Mouse (Mus musculus): ENCODE measurements around the gene Psmd9. TPM values are rescaled to one million over a fixed set of nuclear protein-coding genes. Genes with fewer than 3 reads are reported as not detected.

The Psmd9 gene
- polyA plus RNA-seq, 1 experiment, result 70.7 TPM

DNA sequence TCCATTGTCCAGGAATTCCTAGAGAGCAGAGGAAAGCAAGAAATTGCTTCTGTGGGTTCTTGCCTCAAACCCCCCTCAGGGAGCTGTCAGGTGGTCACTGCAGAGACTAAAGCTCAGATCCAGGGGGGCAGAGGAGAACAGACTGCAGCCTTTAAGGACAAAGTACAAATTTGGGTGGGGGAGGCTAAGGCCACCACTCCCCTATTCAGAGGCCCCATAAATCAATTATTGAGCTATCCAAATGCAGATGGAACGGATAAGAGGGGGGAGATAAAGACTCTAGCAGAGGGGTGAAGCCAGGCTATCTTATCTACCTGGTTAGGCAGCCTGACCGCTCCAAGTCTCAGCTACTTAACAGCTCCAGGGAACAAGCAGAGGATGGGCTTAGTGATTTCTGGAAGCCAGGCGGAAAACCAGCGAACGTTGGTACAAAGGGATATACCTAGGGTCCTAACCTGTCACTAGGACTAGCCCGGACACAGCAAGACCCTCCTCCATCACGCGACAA lies 34.3 kb upstream of the Psmd9 start:
- Histone ChIP-seq H3K4me3 (replicated peaks; ENCODE audit: control insufficient read depth, low read depth, low read length) (no peak overlapping the region), H3K4me1 (ENCODE audit: control insufficient read depth, insufficient read depth, low read length) (peaks cover 3% of the 10 kb centered on the region; the same call in 1 of the 2 replicates), H3K27ac (ENCODE audit: control insufficient read depth, insufficient read depth, low read depth, low read length, poor library complexity) (no peak overlapping the region; the same call in 1 of the 2 replicates)
- no peak for TF ChIP-seq POLR2A (IDR thresholded peaks at IDR 0.05; ENCODE audit: borderline replicate concordance, control insufficient read depth, low read depth, low read length)
- no peak for TF ChIP-seq CTCF (IDR thresholded peaks at IDR 0.05; ENCODE audit: control insufficient read depth, insufficient read depth, low read length)
- 77% methylated on average over 8 of the region's 8 CpGs for WGBS

DNA sequence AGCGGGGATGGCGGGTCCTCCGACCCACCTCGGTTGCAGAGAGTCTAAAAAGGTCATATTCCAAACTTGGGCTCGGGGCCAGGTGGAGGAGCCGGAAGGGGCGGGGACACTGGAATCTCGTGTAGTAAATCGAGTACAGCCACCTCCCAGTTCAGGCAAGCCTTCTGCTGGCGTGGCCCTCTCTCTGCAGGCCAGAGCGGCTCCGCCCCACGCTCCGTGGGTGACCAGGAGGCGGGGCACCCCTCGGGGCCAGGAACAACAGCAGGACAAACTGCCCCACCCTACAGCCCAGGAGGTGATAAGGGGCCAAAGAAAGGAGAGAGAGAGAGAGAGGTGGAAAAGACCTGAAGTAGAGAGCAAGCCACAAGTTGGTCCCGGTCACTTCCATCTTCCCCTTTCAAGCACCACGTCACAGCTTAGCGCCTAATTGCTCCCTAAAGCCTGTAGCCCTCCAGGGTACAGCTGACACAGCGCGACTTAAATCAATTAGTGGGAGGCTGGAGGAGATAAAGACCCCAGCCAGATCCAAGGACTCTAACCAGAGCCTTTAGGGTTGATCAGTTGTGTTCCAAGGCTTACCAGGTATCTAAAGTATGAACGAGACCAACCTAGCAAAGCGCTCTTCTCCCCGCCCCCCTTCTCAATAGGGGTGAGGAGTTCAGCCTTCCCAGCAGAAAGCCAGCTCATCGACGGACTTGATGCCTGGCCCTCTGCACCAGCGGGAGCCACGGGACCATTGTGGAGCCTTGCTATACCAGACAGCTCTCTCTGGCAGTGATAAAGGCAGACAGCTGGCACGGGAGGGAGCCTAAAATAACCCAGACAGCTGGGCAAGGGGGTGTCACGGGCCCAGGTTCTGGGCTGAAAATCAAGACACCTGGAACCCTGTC lies 33.5 kb upstream of the Psmd9 start:
- H3K27ac ChIP-seq (ENCODE audit: control insufficient read depth, insufficient read depth, low read depth, low read length, poor library complexity), result peak overlapping the region; percentile 99
- H3K4me3 ChIP-seq (replicated peaks; ENCODE audit: control insufficient read depth, low read depth, low read length), result peak overlapping the region; percentile 31
- TF ChIP-seq POLR2A (IDR thresholded peaks at IDR 0.05; ENCODE audit: borderline replicate concordance, control insufficient read depth, low read depth, low read length) (0 out of 2 replicates have a peak, but pooled peaks have one; percentile 25), CTCF (IDR thresholded peaks at IDR 0.05; ENCODE audit: control insufficient read depth, insufficient read depth, low read length) (no peak)
- H3K4me1 ChIP-seq (ENCODE audit: control insufficient read depth, insufficient read depth, low read length), result peaks cover 2% of the 10 kb centered on the region; the same call in 1 of the 2 replicates
- WGBS, result 21% methylated on average over 30 of the region's 30 CpGs

DNA sequence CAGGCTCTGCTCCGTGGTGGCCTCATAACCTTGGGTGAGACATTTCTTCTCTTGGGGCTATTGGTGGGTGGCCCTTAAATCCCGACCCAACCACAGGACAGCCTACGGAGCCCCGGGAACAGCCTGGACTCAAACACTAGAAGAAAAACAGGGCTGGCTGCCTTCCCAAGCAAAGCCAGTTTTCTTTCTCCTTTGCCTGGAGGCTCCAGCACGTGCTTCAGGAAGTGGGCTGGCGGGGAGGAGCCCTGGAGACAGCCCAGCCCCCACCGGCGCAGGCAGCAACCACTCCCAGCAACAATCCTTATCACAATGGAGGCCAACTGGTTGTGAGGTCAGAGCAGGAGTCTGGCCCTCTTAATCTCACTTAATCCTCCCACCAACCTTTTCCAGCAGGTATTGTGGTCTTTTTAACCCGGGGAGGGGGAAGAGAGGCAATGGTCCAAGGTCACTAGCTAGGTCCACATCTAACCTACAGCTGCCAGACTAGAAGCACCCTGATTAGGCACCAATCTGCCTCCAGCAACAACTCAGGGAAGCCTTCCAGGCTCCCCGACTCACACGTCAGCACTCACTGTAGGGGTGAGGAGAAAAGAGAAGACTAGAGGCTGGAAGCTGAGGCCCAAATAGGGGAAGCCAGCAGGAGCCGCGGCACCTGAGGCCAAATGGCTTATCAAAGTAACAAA lies 32.7 kb upstream of the Psmd9 start:
- Histone ChIP-seq H3K27ac (ENCODE audit: control insufficient read depth, insufficient read depth, low read depth, low read length, poor library complexity) (peak overlapping the region; percentile 99), H3K4me1 (ENCODE audit: control insufficient read depth, insufficient read depth, low read length) (peaks cover 1% of the 10 kb centered on the region; the same call in 1 of the 2 replicates), H3K4me3 (replicated peaks; ENCODE audit: control insufficient read depth, low read depth, low read length) (peak overlapping the region; percentile 77)
- TF ChIP-seq CTCF (IDR thresholded peaks at IDR 0.05; ENCODE audit: control insufficient read depth, insufficient read depth, low read length), result no peak
- TF ChIP-seq POLR2A (IDR thresholded peaks at IDR 0.05; ENCODE audit: borderline replicate concordance, control insufficient read depth, low read depth, low read length), result peak; percentile 37; the same call in 1 of the 2 replicates
- 4% methylated on average over 13 of the region's 13 CpGs for WGBS

DNA sequence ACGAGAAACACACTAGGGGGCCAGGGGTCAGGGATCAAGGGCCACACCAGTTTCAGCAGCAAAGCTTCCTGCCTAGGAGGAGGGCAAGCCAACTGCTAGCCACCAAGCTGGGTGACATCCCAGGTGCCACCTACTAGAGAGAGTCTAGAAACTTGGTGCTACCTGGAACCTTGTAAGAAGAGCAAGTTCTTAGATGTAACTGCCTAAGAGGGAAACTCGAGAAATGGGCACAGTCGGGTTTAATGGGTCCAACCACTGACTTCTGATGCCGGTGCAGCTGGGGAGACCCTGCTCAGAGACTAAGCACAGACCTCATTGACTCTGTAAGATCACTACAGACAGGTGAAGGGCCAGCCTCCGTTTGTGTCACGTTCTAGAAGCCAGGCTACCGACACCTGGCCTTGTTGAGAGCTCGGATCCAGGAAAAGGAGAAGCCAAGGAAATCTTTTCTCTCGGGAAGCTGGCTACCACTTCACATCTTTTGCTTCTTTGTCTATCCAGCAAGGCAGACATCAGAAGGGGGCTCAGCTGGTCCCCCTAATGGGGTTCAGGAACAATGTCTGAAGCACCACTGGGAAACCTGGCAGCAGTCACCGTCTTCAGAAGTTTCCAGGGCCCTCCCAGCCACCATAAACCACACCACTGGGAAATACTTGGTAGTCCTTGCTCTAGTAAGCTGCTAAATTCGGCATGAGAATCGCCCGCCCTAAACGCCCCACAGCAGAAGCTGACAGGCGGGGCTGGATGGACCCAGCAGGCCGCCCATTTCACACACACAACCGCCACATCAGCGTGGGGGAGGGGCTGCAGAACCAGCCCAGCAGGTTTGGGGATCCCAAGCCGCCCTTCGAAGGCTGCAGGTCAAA lies 31.9 kb upstream of the Psmd9 start:
- Histone ChIP-seq H3K27ac (ENCODE audit: control insufficient read depth, insufficient read depth, low read depth, low read length, poor library complexity) (peak overlapping the region; percentile 99), H3K4me1 (ENCODE audit: control insufficient read depth, insufficient read depth, low read length) (peaks cover 1% of the 10 kb centered on the region; the same call in 1 of the 2 replicates), H3K4me3 (replicated peaks; ENCODE audit: control insufficient read depth, low read depth, low read length) (peak overlapping the region; percentile 77)
- WGBS, result 6% methylated on average over 20 of the region's 20 CpGs
- TF ChIP-seq CTCF (IDR thresholded peaks at IDR 0.05; ENCODE audit: control insufficient read depth, insufficient read depth, low read length), result no peak
- peak; percentile 34; the same call in 1 of the 2 replicates for TF ChIP-seq POLR2A (IDR thresholded peaks at IDR 0.05; ENCODE audit: borderline replicate concordance, control insufficient read depth, low read depth, low read length)

DNA sequence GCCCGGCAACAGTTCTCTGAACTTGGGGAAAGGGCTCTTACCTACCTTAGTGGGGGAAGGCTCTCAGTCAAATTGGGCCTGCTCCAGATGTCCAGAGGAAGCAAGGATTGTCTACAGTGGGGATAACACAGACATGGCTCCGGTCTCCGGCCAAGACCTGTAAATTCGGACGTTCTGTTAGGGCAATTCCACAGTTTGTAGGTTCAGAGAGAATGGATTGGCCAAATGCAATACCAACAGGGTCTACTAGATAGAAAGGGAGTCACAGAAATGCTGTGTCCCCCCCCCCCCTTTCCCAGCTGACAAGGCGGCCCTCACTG lies 31.3 kb upstream of the Psmd9 start:
- TF ChIP-seq POLR2A (IDR thresholded peaks at IDR 0.05; ENCODE audit: borderline replicate concordance, control insufficient read depth, low read depth, low read length), result no peak
- no peak for TF ChIP-seq CTCF (IDR thresholded peaks at IDR 0.05; ENCODE audit: control insufficient read depth, insufficient read depth, low read length)
- H3K4me1 ChIP-seq (ENCODE audit: control insufficient read depth, insufficient read depth, low read length), result no peaks in the 10 kb centered on the region; the same call in 1 of the 2 replicates
- WGBS, result 11% methylated on average over 6 of the region's 6 CpGs
- H3K4me3 ChIP-seq (replicated peaks; ENCODE audit: control insufficient read depth, low read depth, low read length), result peak overlapping the region; percentile 77
- peak overlapping the region; percentile 99 for H3K27ac ChIP-seq (ENCODE audit: control insufficient read depth, insufficient read depth, low read depth, low read length, poor library complexity)

DNA sequence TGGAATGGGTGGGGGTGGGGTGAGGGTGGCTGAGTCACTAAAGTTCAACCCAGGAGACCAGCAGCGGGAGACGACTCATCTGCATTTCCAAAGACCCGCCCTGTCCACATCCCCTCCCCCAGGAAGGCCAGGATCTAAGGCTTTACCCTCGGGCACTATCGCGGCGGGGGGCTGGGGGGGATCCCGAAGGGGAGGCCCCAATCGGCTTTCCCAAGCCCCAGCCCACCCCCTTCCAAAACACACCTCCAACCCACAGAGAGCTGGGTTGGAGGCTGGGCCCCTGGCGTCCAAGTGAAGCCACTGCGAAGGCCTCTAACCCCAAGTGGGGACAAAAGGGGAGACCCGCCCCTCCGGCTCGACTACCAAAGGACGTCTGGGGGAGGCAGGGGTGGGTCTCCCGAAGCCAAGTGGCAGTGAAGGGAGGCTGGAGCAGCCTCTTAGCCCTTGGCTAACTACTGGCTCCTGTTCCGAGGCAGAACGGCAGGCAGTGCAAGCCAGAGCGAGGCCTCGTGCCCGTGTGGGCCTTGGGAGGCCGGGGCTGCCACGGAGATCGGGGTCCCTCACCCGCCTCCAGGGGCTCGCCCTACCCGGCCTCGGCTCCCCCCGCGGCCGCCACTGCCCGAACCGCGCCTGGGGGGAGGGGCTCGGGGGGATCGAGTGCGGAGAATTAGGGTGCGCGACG lies 30.8 kb upstream of the Psmd9 start:
- no peaks in the 10 kb centered on the region; the same call in 1 of the 2 replicates for H3K4me1 ChIP-seq (ENCODE audit: control insufficient read depth, insufficient read depth, low read length)
- WGBS, result 1% methylated on average over 40 of the region's 40 CpGs
- TF ChIP-seq POLR2A (IDR thresholded peaks at IDR 0.05; ENCODE audit: borderline replicate concordance, control insufficient read depth, low read depth, low read length) (peak; percentile 49; the same call in 1 of the 2 replicates), CTCF (IDR thresholded peaks at IDR 0.05; ENCODE audit: control insufficient read depth, insufficient read depth, low read length) (no peak)
- H3K4me3 ChIP-seq (replicated peaks; ENCODE audit: control insufficient read depth, low read depth, low read length), result peak overlapping the region; percentile 77
- H3K27ac ChIP-seq (ENCODE audit: control insufficient read depth, insufficient read depth, low read depth, low read length, poor library complexity), result peak overlapping the region; percentile 99
